Mouse (Mus musculus) hindbrain, embryonic 16.5 days (tissue): ENCODE data around the gene Cend1. TPM values are rescaled to one million over a fixed set of nuclear protein-coding genes. Genes with fewer than 3 reads are reported as not detected.

Source experiments
- ATAC-seq: fragments of 200-750 bp; cut with Nextera tagmentation; 2 replicates; pipeline ENCODE4 v1.8.0; 2017; ENCODE audit warnings: moderate TSS enrichment, moderate library complexity
- H3K27ac ChIP-seq: fragments of 300-500 bp; sonication (generic); 2 replicates; pipeline ENCODE4 v1.5.1; 2014; ENCODE audit warnings: low read depth, mild to moderate bottlenecking, control low read depth, low read length, moderate library complexity
- H3K27me3 ChIP-seq: fragments of 300-500 bp; sonication (generic); replicated peaks from 2 replicates; pipeline ENCODE4 v1.6.1; 2014; ENCODE audit warnings: low read length; ENCODE audit not compliant: control insufficient read depth, insufficient read depth
- H3K36me3 ChIP-seq: fragments of 300-500 bp; sonication (generic); 2 replicates; pipeline ENCODE4 v1.6.1; 2014; ENCODE audit warnings: mild to moderate bottlenecking, low read length, moderate library complexity, mixed read lengths; ENCODE audit not compliant: control insufficient read depth, insufficient read depth
- H3K4me1 ChIP-seq: fragments of 300-500 bp; sonication (generic); 2 replicates; pipeline ENCODE4 v1.6.1; 2014; ENCODE audit warnings: low read depth, low read length; ENCODE audit not compliant: control insufficient read depth, insufficient read depth
- H3K4me2 ChIP-seq: fragments of 300-500 bp; sonication (generic); 2 replicates; pipeline ENCODE4 v1.6.1; 2014; ENCODE audit warnings: mild to moderate bottlenecking, low read length, control low read depth, moderate library complexity
- H3K4me3 ChIP-seq: fragments of 300-500 bp; sonication (generic); 2 replicates; pipeline ENCODE4 v1.5.1; 2014; ENCODE audit warnings: mild to moderate bottlenecking, low read length, control low read depth, moderate library complexity
- H3K9ac ChIP-seq: fragments of 300-500 bp; sonication (generic); 2 replicates; pipeline ENCODE4 v1.6.1; 2014; ENCODE audit warnings: low read depth, mild to moderate bottlenecking, control low read depth, low read length, moderate library complexity
- H3K9me3 ChIP-seq: fragments of 300-500 bp; sonication (generic); 2 replicates; pipeline ENCODE4 v1.6.1; 2014; ENCODE audit warnings: mild to moderate bottlenecking, low read length, moderate library complexity; ENCODE audit not compliant: control insufficient read depth
- WGBS: fragments of 180-500 bp; shearing (Covaris S2); extraction: QIAGEN DNeasy Blood & Tissue Kit; methylation state at CpG from one replicate; pipeline ENCODE4 v1.1.7; 2014; 5-methylcytosine and 5-hydroxymethylcytosine counted together
- polyA plus RNA-seq: library from polyadenylated mRNA; unstranded; fragments of >200 nt; fragmentation: Nextera tagmentation; extraction: Ambion mirVana; gene quantifications from 2 replicates; pipeline ENCODE4 v1.2.1, GENCODE M21; 2015

The Cend1 gene
- polyA plus RNA-seq, 1 experiment from 2014 or later, result 245 TPM

DNA sequence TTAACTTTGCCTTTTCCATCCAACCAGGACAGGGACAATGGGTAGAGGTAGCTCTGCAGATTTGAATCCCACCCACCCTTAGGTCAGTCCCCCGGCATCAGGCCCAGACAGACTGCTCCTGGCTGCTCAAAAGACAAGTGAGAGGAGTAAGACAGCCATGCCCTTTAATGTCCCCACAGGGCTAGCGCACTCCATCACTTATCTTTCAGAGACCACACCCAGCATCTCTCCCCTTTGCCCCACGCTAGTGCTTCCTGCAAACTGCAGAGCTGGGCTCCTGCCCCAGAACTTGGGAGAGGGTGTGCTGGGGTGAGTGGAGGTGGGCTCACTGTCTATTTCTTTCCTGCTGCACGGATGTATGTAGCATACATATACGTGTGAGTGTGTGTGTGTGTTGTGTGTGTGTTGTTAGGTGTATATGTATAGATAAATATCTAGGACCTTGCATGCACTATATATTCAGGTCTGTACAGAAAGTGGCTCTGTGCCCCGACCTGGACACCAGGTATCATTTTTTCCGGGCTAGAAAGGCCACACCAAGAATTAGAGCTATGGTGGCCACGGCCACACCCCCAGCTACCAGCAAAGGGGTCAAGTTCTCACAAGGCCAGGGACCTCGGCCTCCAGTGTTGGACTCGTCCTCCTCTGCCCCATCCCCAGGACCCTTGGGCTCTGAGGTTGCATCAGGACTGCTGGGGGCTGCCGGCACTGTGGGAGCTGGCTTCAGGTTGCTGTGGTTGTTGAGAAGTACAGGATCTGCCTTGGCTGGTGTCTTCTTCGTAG, 2.2 kb downstream of the Cend1 start:
- no peak for ATAC-seq
- 87% methylated on average over 12 of the region's 12 CpGs for WGBS
- Histone ChIP-seq H3K9me3 (no peaks in the 10 kb centered on the region), H3K9ac (no peak overlapping the region), H3K36me3 (peaks cover 21% of the 10 kb centered on the region), H3K27ac (no peak overlapping the region), H3K4me3 (no peak overlapping the region), H3K4me1 (peaks cover 13% of the 10 kb centered on the region), H3K27me3 (no peaks in the 10 kb centered on the region), H3K4me2 (no peak overlapping the region)

DNA sequence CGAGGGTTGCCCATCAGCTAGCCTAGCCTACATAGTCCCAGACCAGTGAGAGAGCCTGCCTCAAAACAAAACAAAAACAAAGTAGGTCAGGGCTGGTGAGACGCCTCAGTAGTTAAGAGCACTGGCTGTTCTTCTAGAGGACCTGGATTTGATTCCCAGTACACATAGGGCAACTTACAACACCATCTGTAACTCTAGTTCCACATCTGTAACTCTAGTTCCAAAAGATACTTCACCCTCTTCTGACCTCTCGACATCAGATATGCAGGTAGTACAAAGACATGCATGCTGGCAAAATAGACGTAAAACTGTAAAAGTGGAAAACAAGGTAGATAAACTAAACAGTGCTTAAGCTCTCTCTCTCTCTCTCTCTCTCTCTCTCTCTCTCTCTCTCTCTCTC, 5.5 kb downstream of the Cend1 start:
- peaks cover 8% of the 10 kb centered on the region; the same call in 1 of the 2 replicates for H3K36me3 ChIP-seq
- no peak overlapping the region for H3K27ac ChIP-seq
- H3K4me2 ChIP-seq, result no peak overlapping the region
- H3K4me3 ChIP-seq, result no peak overlapping the region
- H3K27me3 ChIP-seq, result no peaks in the 10 kb centered on the region
- 72% methylated on average over 4 of the region's 4 CpGs for WGBS
- H3K9me3 ChIP-seq, result no peaks in the 10 kb centered on the region
- no peak overlapping the region for H3K9ac ChIP-seq
- H3K4me1 ChIP-seq, result peaks cover 6% of the 10 kb centered on the region
- no peak for ATAC-seq

DNA sequence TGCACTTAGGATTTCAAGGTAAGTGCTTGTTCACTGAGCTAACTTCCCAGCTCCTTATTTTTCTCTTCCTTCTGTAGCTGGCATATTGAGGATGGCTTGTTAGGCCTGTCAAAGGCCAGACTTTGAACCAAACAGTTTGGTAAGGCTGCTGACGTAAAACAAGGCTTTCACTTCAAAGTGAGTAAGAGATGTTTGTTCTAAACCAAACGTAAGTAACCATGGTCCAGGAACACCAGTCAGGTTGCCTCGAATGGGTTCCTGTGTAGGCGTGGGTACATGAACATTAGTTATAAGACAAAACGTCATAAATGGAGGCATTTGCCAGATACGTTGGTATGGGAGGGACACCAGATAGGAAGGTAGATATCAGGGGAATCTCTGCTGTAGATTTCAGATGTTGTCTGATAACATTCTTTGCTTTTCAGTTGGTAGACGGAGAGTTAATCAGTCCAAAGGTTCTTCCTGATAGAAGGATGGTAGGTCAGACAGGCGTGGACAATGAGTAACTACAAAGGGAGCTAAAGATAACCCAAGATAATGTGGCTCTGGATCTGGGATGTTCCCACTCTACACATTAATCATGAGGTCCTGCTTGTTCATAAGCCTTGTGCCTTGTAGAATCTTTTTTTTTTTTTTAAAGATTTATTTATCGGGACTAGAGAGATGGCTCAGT, 9.1 kb downstream of the Cend1 start:
- no peaks in the 10 kb centered on the region for H3K9me3 ChIP-seq
- ATAC-seq, result no peak
- H3K9ac ChIP-seq, result no peak overlapping the region
- H3K27ac ChIP-seq, result no peak overlapping the region
- H3K36me3 ChIP-seq, result no peaks in the 10 kb centered on the region
- no peak overlapping the region for H3K4me2 ChIP-seq
- H3K27me3 ChIP-seq, result no peaks in the 10 kb centered on the region
- 88% methylated on average over 9 of the region's 9 CpGs for WGBS
- no peak overlapping the region for H3K4me3 ChIP-seq
- H3K4me1 ChIP-seq, result no peaks in the 10 kb centered on the region

- 68% methylated on average over 7 of the region's 7 CpGs for WGBS
- ATAC-seq, result no peak
Observed at GRCm38 (mm10) chr7:141418970-141419369, 10.3 kb downstream of the Cend1 start.

GRCm38 (mm10) chr7:141417731-141418681, 11.3 kb downstream of the Cend1 start:
- no peaks in the 10 kb centered on the region for H3K27me3 ChIP-seq
- H3K27ac ChIP-seq, result no peak overlapping the region
- WGBS, result 74% methylated on average over 8 of the region's 8 CpGs
- no peak overlapping the region for H3K4me2 ChIP-seq
- H3K9me3 ChIP-seq, result no peaks in the 10 kb centered on the region
- H3K4me1 ChIP-seq, result peaks cover 7% of the 10 kb centered on the region
- ATAC-seq, result no peak
- no peak overlapping the region for H3K4me3 ChIP-seq
- H3K36me3 ChIP-seq, result no peaks in the 10 kb centered on the region
- H3K9ac ChIP-seq, result no peak overlapping the region

More at GRCm38 (mm10) chr7:141418970-141419369, 10.3 kb downstream of the Cend1 start:
- Histone ChIP-seq H3K27ac (no peak overlapping the region), H3K9me3 (no peaks in the 10 kb centered on the region), H3K4me3 (no peak overlapping the region), H3K9ac (no peak overlapping the region), H3K4me1 (0 out of 2 replicates have a peak, but pooled peaks cover 4% of the 10 kb centered on the region), H3K4me2 (no peak overlapping the region), H3K27me3 (no peaks in the 10 kb centered on the region), H3K36me3 (no peaks in the 10 kb centered on the region)

DNA sequence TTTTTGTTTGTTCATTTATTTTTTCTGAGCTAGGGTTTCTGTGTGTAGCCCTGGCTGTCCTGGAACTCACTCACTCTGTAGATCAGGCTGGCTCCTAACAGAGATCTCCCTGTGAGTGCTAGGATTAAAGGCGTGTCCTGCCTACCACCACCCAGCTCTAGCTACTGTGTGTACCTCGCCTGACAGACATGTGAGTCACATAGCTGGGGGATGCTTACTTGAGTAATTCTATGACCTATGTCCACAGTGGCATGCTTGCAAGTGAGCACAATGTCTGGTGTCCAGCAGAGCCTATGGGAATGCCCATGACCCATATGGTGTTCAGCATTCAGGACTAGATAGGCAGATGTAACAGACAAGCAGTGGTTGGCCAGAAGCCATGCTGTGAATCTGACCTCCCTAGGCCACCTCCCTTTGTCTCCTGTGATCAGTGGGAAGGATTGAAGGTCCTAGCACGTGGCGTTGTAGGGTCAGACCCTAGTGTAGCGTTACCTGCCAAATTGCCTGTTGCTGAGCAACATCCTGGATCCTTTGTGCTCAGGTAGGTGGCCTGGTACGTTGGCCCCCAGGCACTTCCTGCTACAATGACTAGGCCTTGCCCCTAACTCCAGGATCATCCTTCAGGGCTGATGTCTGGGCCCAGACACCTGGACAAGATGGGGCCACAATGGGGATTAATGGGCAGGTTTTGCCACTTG, 13.0 kb downstream of the Cend1 start:
- Histone ChIP-seq H3K27me3 (no peaks in the 10 kb centered on the region), H3K27ac (no peak overlapping the region), H3K9me3 (no peaks in the 10 kb centered on the region), H3K4me1 (peaks cover 10% of the 10 kb centered on the region), H3K4me3 (no peak overlapping the region), H3K9ac (no peak overlapping the region), H3K36me3 (no peaks in the 10 kb centered on the region), H3K4me2 (no peak overlapping the region)
- 69% methylated on average over 6 of the region's 6 CpGs for WGBS
- no peak for ATAC-seq

- Histone ChIP-seq H3K9me3 (no peaks in the 10 kb centered on the region), H3K27ac (peak within 1 kb of the TSS; percentile 87), H3K9ac (peak within 1 kb of the TSS; percentile 95), H3K4me3 (peak within 1 kb of the TSS; percentile 76), H3K4me2 (peak within 1 kb of the TSS; percentile 96), H3K27me3 (no peaks in the 10 kb centered on the region), H3K4me1 (peaks cover 12% of the 10 kb centered on the region), H3K36me3 (peaks cover 10% of the 10 kb centered on the region)
- peak; percentile 87 for ATAC-seq
- WGBS, result under 1% methylated on average over 52 of the region's 56 CpGs
Observed at GRCm38 (mm10) chr7:141413809-141414584, 15.3 kb downstream of the Cend1 start, which contains the start of gene Gatd1. Gene Gatd1, minus strand, starts transcription at chr7:141414136.

GRCm38 (mm10) chr7:141413331-141413730, 16.0 kb downstream of the Cend1 start:
- no peaks in the 10 kb centered on the region for H3K9me3 ChIP-seq
- peak; percentile 12 for ATAC-seq
- peaks cover 10% of the 10 kb centered on the region for H3K36me3 ChIP-seq
- peak overlapping the region; percentile 96 for H3K4me2 ChIP-seq
- H3K27ac ChIP-seq, result peak overlapping the region; percentile 87
- no peaks in the 10 kb centered on the region for H3K27me3 ChIP-seq
- peak overlapping the region; percentile 76 for H3K4me3 ChIP-seq
- peak overlapping the region; percentile 95 for H3K9ac ChIP-seq
- 4% methylated on average over 16 of the region's 16 CpGs for WGBS
- H3K4me1 ChIP-seq, result peaks cover 13% of the 10 kb centered on the region
